Mouse (Mus musculus): ENCODE measurements around the gene Cd79b.

DNA sequence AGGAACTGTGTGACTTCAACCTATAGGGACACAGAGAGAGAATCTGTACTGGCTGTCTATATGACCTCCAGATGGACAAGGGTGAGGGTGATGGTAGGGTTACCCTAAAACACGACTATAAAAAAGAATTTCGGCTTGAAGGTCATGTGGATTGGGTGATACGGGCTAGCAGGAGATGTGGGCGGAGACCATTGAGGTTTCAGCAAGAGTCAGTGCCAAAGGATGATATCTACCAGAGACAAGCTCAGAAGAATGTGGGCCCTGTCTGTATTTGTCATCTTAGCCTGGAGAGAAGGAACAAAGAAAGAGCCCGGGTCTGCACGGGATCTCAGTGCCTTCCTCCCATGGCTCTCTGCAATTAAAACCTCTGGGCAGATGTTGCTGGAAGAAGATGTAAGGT is 35.2 kb upstream of the Cd79b start:
- no peak for TF ChIP-seq TAL1 (IDR thresholded peaks at IDR 0.05; ENCODE audit: low read length)
- no peak for TF ChIP-seq GATA1 (IDR thresholded peaks at IDR 0.05; ENCODE audit: low read length)

Data from erythroblast, embryonic 14.5 days (primary cell).